Mouse (Mus musculus): ENCODE measurements around the gene Ap4m1. TPM values are rescaled to one million over a fixed set of nuclear protein-coding genes. Genes with fewer than 3 reads are reported as not detected.

Gene Ap4m1
- 19.5 and 21.2 TPM in 2 replicates for polyA plus RNA-seq (2014; fragmentation: Nextera tagmentation; extraction: Ambion mirVana)

- ATAC-seq (ENCODE audit: insufficient number of reproducible peaks, low FRiP score, low TSS enrichment, low read depth) (peak; percentile 91), DNase-seq (ENCODE audit: low spot score) (peak; percentile 92)
- no peaks in the 10 kb centered on the region for H3K9me3 ChIP-seq (ENCODE audit: control insufficient read depth, low read length)
- peak within 1 kb of the TSS; percentile 60 for H3K4me2 ChIP-seq (ENCODE audit: low read depth, severe bottlenecking)
- H3K4me3 ChIP-seq (ENCODE audit: low read depth, low read length), result peak within 1 kb of the TSS; percentile 51
- peak within 1 kb of the TSS; percentile 71 for H3K9ac ChIP-seq (ENCODE audit: low read length)
- no peaks in the 10 kb centered on the region for H3K27me3 ChIP-seq (ENCODE audit: control insufficient read depth, insufficient read depth, low read length)
- H3K27ac ChIP-seq (replicated peaks; ENCODE audit: low read depth, low read length), result peak within 1 kb of the TSS; percentile 80
- no peaks in the 10 kb centered on the region; the same call in 1 of the 2 replicates for H3K4me1 ChIP-seq (ENCODE audit: control insufficient read depth, insufficient read depth, low read length)
- under 1% methylated on average over 54 of the region's 54 CpGs for WGBS
- peaks cover 30% of the 10 kb centered on the region for H3K36me3 ChIP-seq (ENCODE audit: control insufficient read depth, insufficient read depth, low read length)
These were observed at the start of gene Ap4m1, which contains the start of gene Mcm7 for GRCm38 (mm10) chr5:138171695-138172491. Gene Ap4m1 (plus strand): TSS chr5:138172002. Gene Mcm7 (minus strand): TSS chr5:138172422.

- peaks cover 27% of the 10 kb centered on the region for H3K36me3 ChIP-seq (ENCODE audit: control insufficient read depth, insufficient read depth, low read length)
- no peaks in the 10 kb centered on the region for H3K4me1 ChIP-seq (ENCODE audit: control insufficient read depth, insufficient read depth, low read length)
- ATAC-seq (ENCODE audit: insufficient number of reproducible peaks, low FRiP score, low TSS enrichment, low read depth) (no peak), DNase-seq (ENCODE audit: low spot score) (no peak)
- no peaks in the 10 kb centered on the region for H3K27me3 ChIP-seq (ENCODE audit: control insufficient read depth, insufficient read depth, low read length)
- H3K9me3 ChIP-seq (ENCODE audit: control insufficient read depth, low read length), result no peaks in the 10 kb centered on the region
- WGBS, result 79% methylated on average over 5 of the region's 5 CpGs
- no peak overlapping the region for H3K4me2 ChIP-seq (ENCODE audit: low read depth, severe bottlenecking)
- no peak overlapping the region for H3K27ac ChIP-seq (replicated peaks; ENCODE audit: low read depth, low read length)
- H3K9ac ChIP-seq (ENCODE audit: low read length), result no peak overlapping the region
- no peak overlapping the region for H3K4me3 ChIP-seq (ENCODE audit: low read depth, low read length)
These were observed 39.3 kb upstream of the Ap4m1 start for GRCm38 (mm10) chr5:138132425-138133064.

- H3K27ac ChIP-seq (replicated peaks; ENCODE audit: low read depth, low read length), result no peak overlapping the region
- no peak overlapping the region for H3K4me2 ChIP-seq (ENCODE audit: low read depth, severe bottlenecking)
- H3K4me3 ChIP-seq (ENCODE audit: low read depth, low read length), result no peak overlapping the region
- H3K9ac ChIP-seq (ENCODE audit: low read length), result no peak overlapping the region
- 93% methylated on average over 4 of the region's 4 CpGs for WGBS
- H3K27me3 ChIP-seq (ENCODE audit: control insufficient read depth, insufficient read depth, low read length), result no peaks in the 10 kb centered on the region
- no peak for ATAC-seq (ENCODE audit: insufficient number of reproducible peaks, low FRiP score, low TSS enrichment, low read depth)
- H3K4me1 ChIP-seq (ENCODE audit: control insufficient read depth, insufficient read depth, low read length), result no peaks in the 10 kb centered on the region
- peaks cover 10% of the 10 kb centered on the region for H3K36me3 ChIP-seq (ENCODE audit: control insufficient read depth, insufficient read depth, low read length)
- no peak for DNase-seq (ENCODE audit: low spot score)
- H3K9me3 ChIP-seq (ENCODE audit: control insufficient read depth, low read length), result no peaks in the 10 kb centered on the region
These were observed 34.5 kb upstream of the Ap4m1 start for GRCm38 (mm10) chr5:138137257-138137656.

GRCm38 (mm10) chr5:138137935-138138549, 33.8 kb upstream of the Ap4m1 start:
- peak; percentile 45 for DNase-seq (ENCODE audit: low spot score)
- 0 out of 2 replicates have a peak, but pooled peaks have one; percentile 51 for ATAC-seq (ENCODE audit: insufficient number of reproducible peaks, low FRiP score, low TSS enrichment, low read depth)
- Histone ChIP-seq H3K9me3 (ENCODE audit: control insufficient read depth, low read length) (no peaks in the 10 kb centered on the region), H3K9ac (ENCODE audit: low read length) (no peak overlapping the region), H3K27ac (replicated peaks; ENCODE audit: low read depth, low read length) (no peak overlapping the region), H3K4me2 (ENCODE audit: low read depth, severe bottlenecking) (no peak overlapping the region), H3K4me3 (ENCODE audit: low read depth, low read length) (no peak overlapping the region), H3K36me3 (ENCODE audit: control insufficient read depth, insufficient read depth, low read length) (peaks cover 10% of the 10 kb centered on the region; the same call in 1 of the 2 replicates), H3K27me3 (ENCODE audit: control insufficient read depth, insufficient read depth, low read length) (no peaks in the 10 kb centered on the region), H3K4me1 (ENCODE audit: control insufficient read depth, insufficient read depth, low read length) (no peaks in the 10 kb centered on the region)
- 63% methylated on average over 8 of the region's 8 CpGs for WGBS

GRCm38 (mm10) chr5:138138585-138138984, 33.2 kb upstream of the Ap4m1 start:
- DNase-seq (ENCODE audit: low spot score) (no peak), ATAC-seq (ENCODE audit: insufficient number of reproducible peaks, low FRiP score, low TSS enrichment, low read depth) (no peak)
- Histone ChIP-seq H3K9ac (ENCODE audit: low read length) (no peak overlapping the region), H3K4me1 (ENCODE audit: control insufficient read depth, insufficient read depth, low read length) (no peaks in the 10 kb centered on the region), H3K27me3 (ENCODE audit: control insufficient read depth, insufficient read depth, low read length) (no peaks in the 10 kb centered on the region), H3K36me3 (ENCODE audit: control insufficient read depth, insufficient read depth, low read length) (peaks cover 12% of the 10 kb centered on the region; the same call in 1 of the 2 replicates), H3K27ac (replicated peaks; ENCODE audit: low read depth, low read length) (no peak overlapping the region), H3K4me2 (ENCODE audit: low read depth, severe bottlenecking) (no peak overlapping the region), H3K9me3 (ENCODE audit: control insufficient read depth, low read length) (no peaks in the 10 kb centered on the region), H3K4me3 (ENCODE audit: low read depth, low read length) (no peak overlapping the region)
- 87% methylated on average over 3 of the region's 4 CpGs for WGBS

GRCm38 (mm10) chr5:138154390-138154789, 17.4 kb upstream of the Ap4m1 start:
- DNase-seq (ENCODE audit: low spot score) (no peak), ATAC-seq (ENCODE audit: insufficient number of reproducible peaks, low FRiP score, low TSS enrichment, low read depth) (no peak)
- Histone ChIP-seq H3K9ac (ENCODE audit: low read length) (peak overlapping the region; percentile 91), H3K4me1 (ENCODE audit: control insufficient read depth, insufficient read depth, low read length) (no peaks in the 10 kb centered on the region), H3K4me2 (ENCODE audit: low read depth, severe bottlenecking) (peak overlapping the region; percentile 62), H3K36me3 (ENCODE audit: control insufficient read depth, insufficient read depth, low read length) (peaks cover 5% of the 10 kb centered on the region; the same call in 1 of the 2 replicates), H3K9me3 (ENCODE audit: control insufficient read depth, low read length) (no peaks in the 10 kb centered on the region), H3K4me3 (ENCODE audit: low read depth, low read length) (peak overlapping the region; percentile 67), H3K27ac (replicated peaks; ENCODE audit: low read depth, low read length) (no peak overlapping the region), H3K27me3 (ENCODE audit: control insufficient read depth, insufficient read depth, low read length) (no peaks in the 10 kb centered on the region)
- WGBS, result 89% methylated on average over 3 of the region's 3 CpGs

GRCm38 (mm10) chr5:138155443-138155976, 16.3 kb upstream of the Ap4m1 start, which contains the start of gene Zfp113:
Gene Zfp113 (minus strand): TSS chr5:138155744.
- Histone ChIP-seq H3K9ac (ENCODE audit: low read length) (peak within 1 kb of the TSS; percentile 91), H3K27ac (replicated peaks; ENCODE audit: low read depth, low read length) (peak within 1 kb of the TSS; percentile 85), H3K27me3 (ENCODE audit: control insufficient read depth, insufficient read depth, low read length) (no peaks in the 10 kb centered on the region), H3K4me2 (ENCODE audit: low read depth, severe bottlenecking) (peak within 1 kb of the TSS; percentile 62), H3K36me3 (ENCODE audit: control insufficient read depth, insufficient read depth, low read length) (peaks cover 4% of the 10 kb centered on the region; the same call in 1 of the 2 replicates), H3K4me3 (ENCODE audit: low read depth, low read length) (peak within 1 kb of the TSS; percentile 67), H3K4me1 (ENCODE audit: control insufficient read depth, insufficient read depth, low read length) (no peaks in the 10 kb centered on the region), H3K9me3 (ENCODE audit: control insufficient read depth, low read length) (no peaks in the 10 kb centered on the region)
- WGBS, result under 1% methylated on average over 31 of the region's 31 CpGs
- peak; percentile 92 for DNase-seq (ENCODE audit: low spot score)
- ATAC-seq (ENCODE audit: insufficient number of reproducible peaks, low FRiP score, low TSS enrichment, low read depth), result peak; percentile 90

GRCm38 (mm10) chr5:138160224-138160762, 11.5 kb upstream of the Ap4m1 start:
- H3K27ac ChIP-seq (replicated peaks; ENCODE audit: low read depth, low read length), result no peak overlapping the region
- ATAC-seq (ENCODE audit: insufficient number of reproducible peaks, low FRiP score, low TSS enrichment, low read depth), result no peak
- no peak overlapping the region for H3K9ac ChIP-seq (ENCODE audit: low read length)

More at GRCm38 (mm10) chr5:138160224-138160762, 11.5 kb upstream of the Ap4m1 start:
- WGBS, result 70% methylated on average over 7 of the region's 7 CpGs
- no peaks in the 10 kb centered on the region for H3K27me3 ChIP-seq (ENCODE audit: control insufficient read depth, insufficient read depth, low read length)
- peaks cover 5% of the 10 kb centered on the region; the same call in 1 of the 2 replicates for H3K4me1 ChIP-seq (ENCODE audit: control insufficient read depth, insufficient read depth, low read length)
- H3K9me3 ChIP-seq (ENCODE audit: control insufficient read depth, low read length), result no peaks in the 10 kb centered on the region
- no peak for DNase-seq (ENCODE audit: low spot score)
- peak overlapping the region; percentile 84 for H3K4me3 ChIP-seq (ENCODE audit: low read depth, low read length)
- H3K36me3 ChIP-seq (ENCODE audit: control insufficient read depth, insufficient read depth, low read length), result peaks cover 16% of the 10 kb centered on the region
- H3K4me2 ChIP-seq (ENCODE audit: low read depth, severe bottlenecking), result peak overlapping the region; percentile 81

Measured in limb, embryonic 11.5 days (tissue).